Mouse (Mus musculus) forebrain, embryonic 14.5 days (tissue): ENCODE measurements around the gene Aif1. TPM values are rescaled to one million over a fixed set of nuclear protein-coding genes. Genes with fewer than 3 reads are reported as not detected.
"Not testable (repeated sequence)": the region's sequence is repeated elsewhere in the genome, so short reads cannot be mapped to it uniquely, and the experiment has no call there.

Source experiments
- ATAC-seq: fragments of 200-750 bp; cut with Nextera tagmentation; 2 replicates; pipeline ENCODE4 v1.8.0; 2017; ENCODE audit warnings: mild to moderate bottlenecking, moderate library complexity
- DNase-seq: peaks from one replicate; pipeline ENCODE4 v3.0.0-alpha.2; 2015; ENCODE audit warnings: low spot score
- H3K27ac ChIP-seq: fragments of 300-500 bp; sonication (generic); 2 replicates; pipeline ENCODE4 v1.5.1; 2014; ENCODE audit warnings: low read depth, mild to moderate bottlenecking, control low read depth, low read length, moderate library complexity
- H3K27me3 ChIP-seq: fragments of 300-500 bp; sonication (generic); replicated peaks from 2 replicates; pipeline ENCODE4 v1.6.1; 2014; ENCODE audit warnings: low read length, control low read depth, mixed read lengths; ENCODE audit not compliant: control insufficient read depth, insufficient read depth
- H3K36me3 ChIP-seq: fragments of 300-500 bp; sonication (generic); 2 replicates; pipeline ENCODE4 v1.6.1; 2014; ENCODE audit warnings: low read length, control low read depth; ENCODE audit not compliant: control insufficient read depth, insufficient read depth
- H3K4me1 ChIP-seq: fragments of 300-500 bp; sonication (generic); 2 replicates; pipeline ENCODE4 v1.6.1; 2014; ENCODE audit warnings: antibody characterized with exemption, low read length, control low read depth; ENCODE audit not compliant: control insufficient read depth, insufficient read depth
- H3K4me2 ChIP-seq: fragments of 300-500 bp; sonication (generic); 2 replicates; pipeline ENCODE4 v1.6.1; 2014; ENCODE audit warnings: mild to moderate bottlenecking, control low read depth, low read length
- H3K4me3 ChIP-seq: fragments of 300-500 bp; sonication (generic); 2 replicates; pipeline ENCODE4 v1.5.1; 2014; ENCODE audit warnings: low read depth, low read length, control low read depth
- H3K9ac ChIP-seq: fragments of 300-500 bp; sonication (generic); 2 replicates; pipeline ENCODE4 v1.6.1; 2014; ENCODE audit warnings: mild to moderate bottlenecking, low read length, control low read depth, moderate library complexity
- H3K9me3 ChIP-seq: fragments of 300-500 bp; sonication (generic); replicated peaks from 2 replicates; pipeline ENCODE4 v1.6.1; 2016; ENCODE audit warnings: low read length, control low read depth, mixed read lengths; ENCODE audit not compliant: control insufficient read depth
- WGBS: fragments of 180-500 bp; shearing (Covaris S2); extraction: QIAGEN DNeasy Blood & Tissue Kit; methylation state at CpG from one replicate; pipeline ENCODE4 v1.1.7; 2014; 5-methylcytosine and 5-hydroxymethylcytosine counted together
- polyA plus RNA-seq: library from polyadenylated mRNA; unstranded; fragments of >200 nt; fragmentation: Nextera tagmentation; extraction: Ambion mirVana; gene quantifications from 2 replicates; pipeline ENCODE4 v1.2.1, GENCODE M21; 2014

Aif1 gene
- polyA plus RNA-seq, 1 experiment from 2014 or later = 7.3 TPM

DNA sequence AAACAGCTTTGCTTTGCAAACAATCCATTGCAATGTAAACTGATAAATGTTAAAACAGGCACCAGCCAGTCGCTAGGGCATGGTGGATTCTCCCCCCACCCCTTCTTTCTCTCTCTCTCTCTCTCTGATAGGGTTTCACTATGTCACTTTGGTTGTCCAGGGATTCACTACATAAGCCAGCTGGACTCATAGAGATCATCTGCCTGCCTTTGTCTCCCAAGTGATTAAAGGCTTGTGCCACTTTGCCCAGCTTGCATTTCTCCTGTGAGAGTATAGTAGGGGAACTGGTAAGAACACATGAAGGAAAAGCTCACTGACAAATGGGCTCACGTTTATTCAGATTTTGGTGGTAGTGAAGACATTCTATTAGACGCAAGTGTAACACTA is 43.7 kb downstream of the Aif1 start:
- Histone ChIP-seq H3K4me3 (no peak overlapping the region), H3K4me1 (peaks cover 8% of the 10 kb centered on the region), H3K9ac (no peak overlapping the region), H3K9me3 (no peaks in the 10 kb centered on the region), H3K36me3 (0 out of 2 replicates have a peak, but pooled peaks cover 10% of the 10 kb centered on the region), H3K27ac (no peak overlapping the region), H3K4me2 (no peak overlapping the region), H3K27me3 (no peaks in the 10 kb centered on the region)
- DNase-seq (no peak), ATAC-seq (no peak)
- 81% methylated on average over 3 of the region's 3 CpGs for WGBS

DNA sequence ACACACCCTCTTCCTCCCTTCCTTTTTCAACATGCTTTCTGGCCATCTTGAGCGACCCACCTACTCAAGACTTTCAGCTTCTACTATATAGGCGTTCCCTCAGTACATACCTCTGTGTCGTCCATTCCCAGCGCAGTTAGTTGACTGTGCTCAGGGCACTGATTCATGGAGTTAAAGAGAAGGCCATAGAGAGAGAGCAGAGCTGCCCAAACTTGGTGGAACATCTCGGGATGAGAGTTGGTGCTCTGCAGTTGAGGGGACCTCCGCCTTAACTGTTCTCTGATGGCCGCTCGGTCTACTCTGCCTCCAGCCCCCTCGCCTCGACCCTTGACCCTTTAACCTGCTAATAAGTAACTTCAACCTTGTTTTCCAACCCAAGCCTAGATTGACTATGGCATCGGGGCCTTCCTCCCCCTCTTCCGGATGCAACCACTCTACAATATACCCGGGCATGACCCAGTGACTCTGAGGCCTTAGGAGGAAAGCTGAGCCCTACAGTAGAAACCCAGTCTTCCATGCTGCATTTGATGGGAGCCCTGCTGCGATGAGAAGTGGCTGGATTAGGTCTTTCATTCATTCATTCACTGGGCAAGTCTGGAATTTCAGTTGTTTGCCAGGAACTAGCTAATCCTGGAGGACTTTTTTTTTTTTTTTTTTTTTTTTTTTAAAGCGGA is 44.2 kb downstream of the Aif1 start, which contains the start of gene Apom:
Gene Apom, minus strand, starts transcription at position 551 of the 674 bp plus-strand sequence.
- H3K27me3 ChIP-seq = no peaks in the 10 kb centered on the region
- H3K9ac ChIP-seq = no peak within 1 kb of the TSS
- peaks cover 6% of the 10 kb centered on the region for H3K4me1 ChIP-seq
- DNase-seq (no peak), ATAC-seq (no peak)
- H3K9me3 ChIP-seq = no peaks in the 10 kb centered on the region
- 83% methylated on average over 15 of the region's 15 CpGs for WGBS
- H3K36me3 ChIP-seq = 0 out of 2 replicates have a peak, but pooled peaks cover 10% of the 10 kb centered on the region
- no peak within 1 kb of the TSS for H3K27ac ChIP-seq
- H3K4me3 ChIP-seq = no peak within 1 kb of the TSS
- no peak within 1 kb of the TSS for H3K4me2 ChIP-seq

- 95% methylated on average over 8 of the region's 8 CpGs for WGBS
- Histone ChIP-seq H3K9ac (no peak overlapping the region), H3K4me2 (no peak overlapping the region), H3K36me3 (0 out of 2 replicates have a peak, but pooled peaks cover 10% of the 10 kb centered on the region), H3K4me1 (0 out of 2 replicates have a peak, but pooled peaks cover 4% of the 10 kb centered on the region), H3K27ac (no peak overlapping the region), H3K27me3 (no peaks in the 10 kb centered on the region), H3K4me3 (no peak overlapping the region), H3K9me3 (no peaks in the 10 kb centered on the region)
- DNase-seq (no peak), ATAC-seq (no peak)
Observed at GRCm38 (mm10) chr17:35131038-35131437, 44.8 kb downstream of the Aif1 start.

DNA sequence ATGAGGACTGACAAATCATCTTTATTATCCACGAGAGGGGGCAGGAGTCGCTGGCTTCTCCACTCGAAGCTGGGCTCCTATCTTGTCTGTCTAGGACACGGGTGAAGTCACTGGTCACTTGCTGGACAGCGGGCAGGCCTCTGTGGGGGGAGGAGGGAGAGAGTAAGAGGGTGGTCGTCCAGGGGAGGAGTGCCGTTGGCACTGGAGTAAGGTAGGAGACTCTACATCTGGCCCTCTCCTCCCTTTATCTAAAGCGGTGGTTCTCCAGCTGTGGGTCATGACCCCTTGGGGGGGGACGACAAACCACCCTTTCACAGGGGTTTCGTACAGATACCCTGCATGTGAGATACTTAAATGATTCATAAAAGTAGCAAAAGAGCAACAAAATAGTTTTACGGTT is 46.9 kb downstream of the Aif1 start:
- Histone ChIP-seq H3K27ac (no peak overlapping the region), H3K27me3 (no peaks in the 10 kb centered on the region), H3K4me3 (no peak overlapping the region), H3K9me3 (no peaks in the 10 kb centered on the region), H3K4me1 (peaks cover 7% of the 10 kb centered on the region; the same call in 1 of the 2 replicates), H3K36me3 (peaks cover 20% of the 10 kb centered on the region; the same call in 1 of the 2 replicates), H3K4me2 (no peak overlapping the region), H3K9ac (no peak overlapping the region)
- 82% methylated on average over 11 of the region's 11 CpGs for WGBS
- no peak for DNase-seq
- no peak for ATAC-seq

- peaks cover 7% of the 10 kb centered on the region; the same call in 1 of the 2 replicates for H3K4me1 ChIP-seq
- H3K9ac ChIP-seq = peak overlapping the region; percentile 84
- H3K36me3 ChIP-seq = peaks cover 26% of the 10 kb centered on the region
- DNase-seq (no peak), ATAC-seq (no peak)
- peak overlapping the region; percentile 62 for H3K4me2 ChIP-seq
- no peaks in the 10 kb centered on the region for H3K9me3 ChIP-seq
- WGBS = 80% methylated on average over 13 of the region's 13 CpGs
- H3K4me3 ChIP-seq = peak overlapping the region; percentile 49
- no peaks in the 10 kb centered on the region for H3K27me3 ChIP-seq
- H3K27ac ChIP-seq = no peak overlapping the region
Observed at GRCm38 (mm10) chr17:35127017-35127416, 48.9 kb downstream of the Aif1 start.

- Histone ChIP-seq H3K4me1 (peaks cover 7% of the 10 kb centered on the region; the same call in 1 of the 2 replicates), H3K36me3 (peaks cover 26% of the 10 kb centered on the region), H3K9me3 (no peaks in the 10 kb centered on the region), H3K4me2 (peak within 1 kb of the TSS; percentile 62), H3K4me3 (peak within 1 kb of the TSS; percentile 49), H3K27ac (peak within 1 kb of the TSS; percentile 45), H3K27me3 (no peaks in the 10 kb centered on the region), H3K9ac (peak within 1 kb of the TSS; percentile 84)
- DNase-seq (peak; percentile 78), ATAC-seq (peak; percentile 47)
- WGBS = 1% methylated on average over 36 of the region's 36 CpGs
Observed at GRCm38 (mm10) chr17:35126206-35126611, 49.7 kb downstream of the Aif1 start, which contains the start of gene D17H6S53E. TSS of gene D17H6S53E (plus strand) at chr17:35126373.

- H3K9me3 ChIP-seq = no peaks in the 10 kb centered on the region
- peak overlapping the region; percentile 62 for H3K4me2 ChIP-seq
- peak overlapping the region; percentile 84 for H3K9ac ChIP-seq
- H3K4me1 ChIP-seq = peaks cover 7% of the 10 kb centered on the region; the same call in 1 of the 2 replicates
- H3K4me3 ChIP-seq = peak overlapping the region; percentile 49
- WGBS = 35% methylated on average over 6 of the region's 6 CpGs
- ATAC-seq = no peak
- peaks cover 26% of the 10 kb centered on the region for H3K36me3 ChIP-seq
- DNase-seq = no peak
- no peaks in the 10 kb centered on the region for H3K27me3 ChIP-seq
- no peak overlapping the region for H3K27ac ChIP-seq
Observed at GRCm38 (mm10) chr17:35125578-35125977, 50.3 kb downstream of the Aif1 start.

- no peak for ATAC-seq
- Histone ChIP-seq H3K27ac (no peak overlapping the region), H3K4me1 (peaks cover 12% of the 10 kb centered on the region), H3K27me3 (no peaks in the 10 kb centered on the region), H3K4me3 (no peak overlapping the region), H3K4me2 (0 out of 2 replicates have a peak overlapping the region, but pooled peaks have one; percentile 62), H3K9ac (no peak overlapping the region), H3K9me3 (no peaks in the 10 kb centered on the region), H3K36me3 (peaks cover 22% of the 10 kb centered on the region)
- 96% methylated on average over 1 of the region's 1 CpGs for WGBS
- no peak for DNase-seq
Observed at GRCm38 (mm10) chr17:35125081-35125480, 50.8 kb downstream of the Aif1 start.

- ATAC-seq, H3K27me3 ChIP-seq, H3K27ac ChIP-seq, H3K9ac ChIP-seq, H3K4me2 ChIP-seq, H3K4me3 ChIP-seq, H3K9me3 ChIP-seq, DNase-seq: not testable (repeated sequence)
- H3K36me3 ChIP-seq = peaks cover 26% of the 10 kb centered on the region
- 92% methylated on average over 12 of the region's 12 CpGs for WGBS
- H3K4me1 ChIP-seq = peaks cover 15% of the 10 kb centered on the region
Observed at GRCm38 (mm10) chr17:35124261-35124896, 51.5 kb downstream of the Aif1 start.
